Mouse (Mus musculus) stomach, postnatal 0 days (tissue): ENCODE measurements around the gene Cox19. TPM values are rescaled to one million over a fixed set of nuclear protein-coding genes. Genes with fewer than 3 reads are reported as not detected.

Source experiments
- ATAC-seq: fragments of 200-750 bp; cut with Nextera tagmentation; 2 replicates; pipeline ENCODE4 v1.8.0; 2017; ENCODE audit not compliant: low FRiP score, low TSS enrichment
- DNase-seq: peaks from one replicate; pipeline ENCODE4 v3.0.0-alpha.2; 2016; ENCODE audit warnings: low spot score
- H3K27ac ChIP-seq: fragments of 300-500 bp; sonication (generic); replicated peaks from 2 replicates; pipeline ENCODE4 v1.5.1; 2014; ENCODE audit warnings: mild to moderate bottlenecking, control low read depth
- H3K27me3 ChIP-seq: fragments of 300-500 bp; sonication (generic); 2 replicates; pipeline ENCODE4 v1.6.1; 2014; ENCODE audit warnings: low read length; ENCODE audit not compliant: control insufficient read depth, insufficient read depth
- H3K36me3 ChIP-seq: fragments of 300-500 bp; sonication (generic); 2 replicates; pipeline ENCODE4 v1.6.1; 2014; ENCODE audit warnings: low read length, mixed read lengths; ENCODE audit not compliant: control insufficient read depth, insufficient read depth
- H3K4me1 ChIP-seq: fragments of 300-500 bp; sonication (generic); replicated peaks from 2 replicates; pipeline ENCODE4 v1.6.1; 2014; ENCODE audit warnings: antibody characterized with exemption; ENCODE audit not compliant: control insufficient read depth, insufficient read depth
- H3K4me2 ChIP-seq: fragments of 300-500 bp; sonication (generic); replicated peaks from 2 replicates; pipeline ENCODE4 v1.6.1; 2014; ENCODE audit warnings: low read depth, mild to moderate bottlenecking, control low read depth, moderate library complexity
- H3K4me3 ChIP-seq: fragments of 300-500 bp; sonication (generic); 2 replicates; pipeline ENCODE4 v1.5.1; 2014; ENCODE audit warnings: low read depth, low read length, control low read depth
- H3K9ac ChIP-seq: fragments of 300-500 bp; sonication (generic); 2 replicates; pipeline ENCODE4 v1.6.1; 2014; ENCODE audit warnings: mild to moderate bottlenecking, low read length, control low read depth, mixed read lengths
- H3K9me3 ChIP-seq: fragments of 300-500 bp; sonication (generic); 2 replicates; pipeline ENCODE4 v1.6.1; 2016; ENCODE audit warnings: low read length; ENCODE audit not compliant: control insufficient read depth
- CTCF ChIP-seq: IDR thresholded peaks from 2 replicates; pipeline ENCODE4 v1.5.1; 2016; ENCODE audit warnings: antibody characterized with exemption, low read depth, mild to moderate bottlenecking, moderate library complexity
- EP300 ChIP-seq: optimal IDR thresholded peaks from 2 replicates; pipeline ENCODE3; 2016; ENCODE audit warnings: antibody characterized with exemption
- WGBS: fragments of 180-500 bp; shearing (Covaris S2); extraction: QIAGEN DNeasy Blood & Tissue Kit; methylation state at CpG from one replicate; pipeline ENCODE4 v1.1.7; 2014; 5-methylcytosine and 5-hydroxymethylcytosine counted together
- polyA plus RNA-seq: library from polyadenylated mRNA; unstranded; fragments of >200 nt; fragmentation: Nextera tagmentation; extraction: Ambion mirVana; gene quantifications from 2 replicates; pipeline ENCODE4 v1.2.1, GENCODE M21; 2015

The Cox19 gene
- polyA plus RNA-seq, 1 experiment from 2014 or later = 114 TPM

GRCm38 (mm10) chr5:139302101-139302500 lies 49.1 kb downstream of the Cox19 start:
- Histone ChIP-seq H3K27me3 (no peaks in the 10 kb centered on the region), H3K4me3 (no peak overlapping the region), H3K4me2 (no peak overlapping the region), H3K36me3 (no peaks in the 10 kb centered on the region), H3K9ac (no peak overlapping the region), H3K27ac (no peak overlapping the region), H3K4me1 (peaks cover 2% of the 10 kb centered on the region; the same call in 1 of the 2 replicates), H3K9me3 (no peaks in the 10 kb centered on the region)
- ATAC-seq (peak; percentile 21; the same call in 1 of the 2 replicates), DNase-seq (peak; percentile 61)
- WGBS = 73% methylated on average over 6 of the region's 6 CpGs
- no peak for TF ChIP-seq EP300
- TF ChIP-seq CTCF = no peak

DNA sequence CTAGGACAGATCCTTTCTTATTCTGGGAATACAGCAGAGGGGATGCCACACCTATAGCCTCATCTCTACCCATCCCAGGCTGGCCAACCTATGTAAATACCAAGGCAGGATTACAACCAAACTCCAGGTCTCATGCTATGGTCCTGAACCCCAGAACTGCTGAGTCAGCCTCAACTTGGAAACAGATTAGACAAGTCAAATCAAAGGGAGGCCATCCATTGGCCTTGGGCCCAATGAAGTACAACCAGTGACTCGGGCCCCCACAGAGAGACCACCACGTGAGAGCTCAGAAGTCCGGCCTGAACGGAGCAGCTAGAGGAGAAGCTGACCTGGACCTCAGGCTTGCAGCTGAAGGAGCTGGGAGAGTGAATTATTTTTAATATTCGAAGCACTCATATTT lies 53.5 kb downstream of the Cox19 start:
- no peak overlapping the region for H3K27ac ChIP-seq
- no peaks in the 10 kb centered on the region for H3K36me3 ChIP-seq
- no peaks in the 10 kb centered on the region for H3K27me3 ChIP-seq
- TF ChIP-seq CTCF = no peak
- TF ChIP-seq EP300 = no peak
- no peak for DNase-seq
- H3K9ac ChIP-seq = no peak overlapping the region
- no peak overlapping the region for H3K4me3 ChIP-seq
- peaks cover 2% of the 10 kb centered on the region; the same call in 1 of the 2 replicates for H3K4me1 ChIP-seq
- no peaks in the 10 kb centered on the region; the same call in 1 of the 2 replicates for H3K9me3 ChIP-seq
- WGBS = 82% methylated on average over 5 of the region's 5 CpGs
- no peak for ATAC-seq
- H3K4me2 ChIP-seq = no peak overlapping the region

DNA sequence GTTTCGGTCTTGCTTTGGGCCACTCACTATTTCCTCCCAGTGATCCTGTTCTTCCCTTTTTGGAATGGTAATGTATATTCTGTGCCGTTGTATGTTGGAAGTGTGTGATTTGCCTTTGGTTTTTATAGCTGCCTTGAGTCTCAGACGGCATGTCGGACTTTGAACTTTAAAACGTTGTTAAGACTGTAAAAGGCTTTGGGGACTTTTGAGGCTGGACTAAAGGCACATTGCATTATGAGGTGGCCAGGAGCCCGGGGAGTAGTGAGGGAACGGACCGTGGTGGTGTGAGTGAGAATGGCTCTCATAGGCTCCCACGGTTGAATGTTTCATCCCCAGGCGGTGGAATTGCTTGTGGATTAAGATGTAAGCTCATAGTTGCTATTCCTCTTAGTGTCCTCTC lies 54.1 kb downstream of the Cox19 start:
- no peak overlapping the region for H3K4me3 ChIP-seq
- TF ChIP-seq EP300 (no peak), CTCF (no peak)
- H3K4me2 ChIP-seq = no peak overlapping the region
- H3K4me1 ChIP-seq = peaks cover 2% of the 10 kb centered on the region; the same call in 1 of the 2 replicates
- H3K9me3 ChIP-seq = no peaks in the 10 kb centered on the region; the same call in 1 of the 2 replicates
- DNase-seq = no peak
- 79% methylated on average over 10 of the region's 10 CpGs for WGBS
- ATAC-seq = no peak
- H3K27ac ChIP-seq = no peak overlapping the region
- no peaks in the 10 kb centered on the region for H3K27me3 ChIP-seq
- no peak overlapping the region for H3K9ac ChIP-seq
- H3K36me3 ChIP-seq = no peaks in the 10 kb centered on the region

- Histone ChIP-seq H3K27me3 (no peaks in the 10 kb centered on the region), H3K4me3 (no peak overlapping the region), H3K9me3 (no peaks in the 10 kb centered on the region; the same call in 1 of the 2 replicates), H3K4me1 (no peaks in the 10 kb centered on the region), H3K27ac (no peak overlapping the region), H3K36me3 (no peaks in the 10 kb centered on the region), H3K9ac (no peak overlapping the region), H3K4me2 (no peak overlapping the region)
- DNase-seq = no peak
- TF ChIP-seq CTCF (no peak), EP300 (no peak)
- WGBS = 77% methylated on average over 2 of the region's 2 CpGs
- ATAC-seq = no peak
Observed at GRCm38 (mm10) chr5:139294089-139294488, 57.1 kb downstream of the Cox19 start.

DNA sequence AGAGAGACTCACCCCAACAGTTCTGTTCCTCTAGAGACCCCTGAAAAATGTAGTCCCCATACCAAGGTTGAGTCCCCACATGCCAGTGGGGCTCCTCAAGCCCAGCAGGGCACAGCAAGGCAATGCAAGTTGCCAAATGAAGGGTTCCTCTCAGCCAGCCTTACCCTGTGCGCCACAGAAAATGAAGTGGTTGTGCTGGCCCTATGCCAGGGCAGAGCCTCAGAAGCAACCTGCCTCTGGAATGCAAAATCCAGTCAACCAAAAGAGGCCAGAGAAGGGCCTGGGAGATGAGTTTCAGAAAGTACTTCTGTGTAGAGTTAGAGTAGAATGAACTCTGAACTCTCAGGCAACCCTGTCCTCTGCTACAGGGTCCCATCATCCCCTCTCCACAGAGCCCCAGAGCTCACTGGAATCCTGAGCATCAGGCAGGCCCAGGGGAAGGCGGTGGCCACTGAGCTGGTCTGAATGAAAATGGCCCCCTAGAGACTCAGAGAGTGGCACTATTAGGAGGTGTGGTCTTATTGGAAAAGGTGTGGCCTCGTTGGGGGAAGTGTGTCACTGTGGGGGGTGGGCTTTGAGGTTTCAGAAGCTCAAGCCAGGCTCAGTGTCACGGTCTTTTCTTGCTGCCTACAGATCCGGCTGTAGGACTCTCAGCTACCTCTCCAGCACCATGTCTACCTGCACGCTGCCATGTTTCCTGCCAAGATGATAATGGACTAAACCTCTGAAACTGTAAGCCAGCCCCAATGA lies 59.2 kb downstream of the Cox19 start:
- H3K27ac ChIP-seq = no peak overlapping the region
- H3K4me2 ChIP-seq = no peak overlapping the region
- H3K9me3 ChIP-seq = no peaks in the 10 kb centered on the region; the same call in 1 of the 2 replicates
- no peaks in the 10 kb centered on the region for H3K27me3 ChIP-seq
- ATAC-seq = no peak
- no peak overlapping the region for H3K4me3 ChIP-seq
- H3K36me3 ChIP-seq = no peaks in the 10 kb centered on the region
- H3K9ac ChIP-seq = no peak overlapping the region
- TF ChIP-seq CTCF = no peak
- no peak for TF ChIP-seq EP300
- 73% methylated on average over 6 of the region's 6 CpGs for WGBS
- H3K4me1 ChIP-seq = 0 out of 2 replicates have a peak, but pooled peaks cover 2% of the 10 kb centered on the region
- DNase-seq = no peak
